Comparison of ENCODE assay signal across 17 mouse cellular contexts in the genomic region with DNA sequence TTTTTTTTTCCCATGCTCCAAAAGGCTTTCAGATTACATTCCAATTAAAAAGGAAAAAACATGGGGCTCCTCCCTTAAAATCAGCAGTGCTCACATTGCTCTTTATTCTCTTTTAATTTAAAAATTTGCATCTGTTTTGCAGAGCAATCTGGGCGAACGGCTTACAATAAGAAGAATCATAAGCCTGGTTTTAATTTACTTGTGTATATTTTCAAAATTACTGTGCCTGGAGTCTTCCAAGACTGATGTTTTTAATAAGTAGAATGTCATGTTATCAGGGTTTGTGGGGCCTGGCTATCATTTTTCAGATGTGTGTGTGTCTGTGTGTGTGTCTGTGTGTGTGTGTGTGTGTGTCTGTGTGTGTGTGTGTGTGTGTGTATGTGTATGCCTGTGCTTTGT.
"Had no signal": no experiment of that assay in that cellular context is flagged by ENCODE, and none has a peak within 500 bp of the region (broad histone marks: within the 10 kb centered on the region; RNA-seq: fewer than 3 reads in every experiment).

No protein-coding gene starts in this region.

- H3K9me3 ChIP-seq: midbrain, embryonic 12.5 days; midbrain, embryonic 15.5 days; neural tube, embryonic 12.5 days; neural tube, embryonic 15.5 days had no signal

- DNase-seq: kidney, adult 18-20 months; kidney, postnatal 25 days; layer of hippocampus, adult 9-11 months; right cerebral cortex, adult 18-20 months; right cerebral cortex, postnatal 14 days; right cerebral cortex, postnatal 4 days; thymus, adult 2 months; thymus, postnatal 14 days; thymus, postnatal 4 days had no signal

- H3K9ac ChIP-seq: lung, embryonic 14.5 days; midbrain, embryonic 12.5 days; midbrain, embryonic 15.5 days; neural tube, embryonic 12.5 days; neural tube, embryonic 15.5 days had no signal

- H3K27me3 ChIP-seq: midbrain, embryonic 12.5 days; midbrain, embryonic 15.5 days; neural tube, embryonic 12.5 days; neural tube, embryonic 15.5 days had no signal

- H3K4me1 ChIP-seq: neural tube, embryonic 15.5 days had no signal

- H3K4me3 ChIP-seq: layer of hippocampus, adult 2 months; midbrain, embryonic 12.5 days; midbrain, embryonic 15.5 days; neural tube, embryonic 12.5 days; neural tube, embryonic 15.5 days had no signal

- H3K36me3 ChIP-seq: midbrain, embryonic 12.5 days; midbrain, embryonic 15.5 days; neural tube, embryonic 12.5 days; neural tube, embryonic 15.5 days had no signal

- H3K4me2 ChIP-seq: midbrain, embryonic 12.5 days; midbrain, embryonic 15.5 days; neural tube, embryonic 12.5 days; neural tube, embryonic 15.5 days had no signal

- H3K27ac ChIP-seq: kidney, postnatal 0 days; layer of hippocampus, adult 2 months; macrophage; midbrain, embryonic 12.5 days; midbrain, embryonic 15.5 days; neural tube, embryonic 12.5 days; neural tube, embryonic 15.5 days had no signal

- ATAC-seq: midbrain, embryonic 15.5 days had no signal
